Mouse (Mus musculus): ENCODE measurements at regions not wholly inside any gene's neighbourhood (a gene's known extent, or its start where the extent isn't known, plus 50 kb on each side); places are given as distances from the start of the nearest gene placed in this dataset.

- peak; percentile 77 for DNase-seq (ENCODE audit: low read depth, low spot score)
- Histone ChIP-seq H3K27me3 (ENCODE audit: control insufficient read depth, insufficient read depth, low read length, poor library complexity, severe bottlenecking) (no peaks in the 10 kb centered on the region), H3K36me3 (ENCODE audit: control insufficient read depth, insufficient read depth, low read length, poor library complexity, severe bottlenecking) (no peaks in the 10 kb centered on the region)
Observed at GRCm38 (mm10) chr2:103848923-103849700, 51.7 kb upstream of the Caprin1 start.

DNA sequence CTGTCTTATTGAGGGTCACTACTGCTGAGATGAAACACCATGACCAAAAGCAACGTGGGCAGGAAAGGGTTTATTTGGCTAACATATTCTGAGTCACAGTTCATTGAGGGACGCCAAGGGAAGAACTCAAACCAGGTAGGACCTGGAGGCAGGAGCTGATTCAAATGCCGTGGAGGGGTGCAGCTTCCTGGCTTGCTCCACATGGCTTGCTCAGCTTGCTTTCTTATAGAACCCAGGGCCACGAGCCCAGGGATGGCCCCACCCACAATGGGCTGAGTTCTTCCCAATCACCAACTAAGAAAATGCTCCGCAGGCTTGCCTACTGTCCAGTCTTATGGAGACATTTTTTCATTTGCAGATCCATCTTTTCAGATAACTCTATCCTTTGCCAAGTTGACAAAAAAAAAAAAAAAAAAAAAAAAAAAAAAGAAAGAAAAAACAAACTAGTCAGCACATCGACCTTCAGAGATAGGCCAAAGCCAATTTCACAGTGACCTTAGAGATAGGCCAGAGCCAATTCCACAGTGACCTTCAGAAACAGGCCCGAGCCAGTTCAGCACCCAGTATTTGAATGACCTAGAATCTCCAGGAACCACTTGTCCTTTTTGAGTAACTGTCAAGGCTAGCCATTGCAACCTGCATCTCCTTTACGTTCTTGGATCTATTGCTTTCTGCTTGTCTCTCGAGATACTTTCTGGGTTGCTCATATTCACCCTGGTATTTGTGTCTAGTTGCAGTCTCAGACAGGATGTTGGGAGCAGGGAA lies 52.5 kb upstream of the Caprin1 start:
- Histone ChIP-seq H3K36me3 (ENCODE audit: control insufficient read depth, insufficient read depth, low read length, poor library complexity, severe bottlenecking) (no peaks in the 10 kb centered on the region), H3K27me3 (ENCODE audit: control insufficient read depth, insufficient read depth, low read length, poor library complexity, severe bottlenecking) (no peaks in the 10 kb centered on the region)
- no peak for DNase-seq (ENCODE audit: low read depth, low spot score)

DNA sequence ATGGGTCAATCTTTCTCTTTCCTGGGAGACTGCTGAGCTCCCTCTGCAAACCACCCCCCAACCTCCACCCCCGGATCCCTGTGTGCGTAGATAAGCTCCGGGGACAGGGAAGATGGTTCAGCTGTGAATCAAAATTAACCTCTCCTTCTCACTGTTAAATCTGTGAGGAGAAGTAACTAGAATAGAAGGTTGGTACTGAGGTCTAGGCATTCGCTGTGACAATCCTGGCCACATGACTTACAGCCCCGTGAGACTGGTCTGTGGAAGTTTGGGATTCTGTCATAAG lies 53.0 kb upstream of the Caprin1 start:
- H3K27me3 ChIP-seq (ENCODE audit: control insufficient read depth, insufficient read depth, low read length, poor library complexity, severe bottlenecking), result no peaks in the 10 kb centered on the region
- no peak for DNase-seq (ENCODE audit: low read depth, low spot score)
- H3K36me3 ChIP-seq (ENCODE audit: control insufficient read depth, insufficient read depth, low read length, poor library complexity, severe bottlenecking), result no peaks in the 10 kb centered on the region

GRCm38 (mm10) chr2:103851171-103851570 lies 53.7 kb upstream of the Caprin1 start:
- Histone ChIP-seq H3K27me3 (ENCODE audit: control insufficient read depth, insufficient read depth, low read length, poor library complexity, severe bottlenecking) (no peaks in the 10 kb centered on the region), H3K36me3 (ENCODE audit: control insufficient read depth, insufficient read depth, low read length, poor library complexity, severe bottlenecking) (no peaks in the 10 kb centered on the region)
- no peak for DNase-seq (ENCODE audit: low read depth, low spot score)

GRCm38 (mm10) chr2:103861226-103861625 lies 63.8 kb upstream of the Caprin1 start:
- DNase-seq (ENCODE audit: low read depth, low spot score), result no peak
- no peaks in the 10 kb centered on the region for H3K36me3 ChIP-seq (ENCODE audit: control insufficient read depth, insufficient read depth, low read length, poor library complexity, severe bottlenecking)
- no peaks in the 10 kb centered on the region for H3K27me3 ChIP-seq (ENCODE audit: control insufficient read depth, insufficient read depth, low read length, poor library complexity, severe bottlenecking)

DNA sequence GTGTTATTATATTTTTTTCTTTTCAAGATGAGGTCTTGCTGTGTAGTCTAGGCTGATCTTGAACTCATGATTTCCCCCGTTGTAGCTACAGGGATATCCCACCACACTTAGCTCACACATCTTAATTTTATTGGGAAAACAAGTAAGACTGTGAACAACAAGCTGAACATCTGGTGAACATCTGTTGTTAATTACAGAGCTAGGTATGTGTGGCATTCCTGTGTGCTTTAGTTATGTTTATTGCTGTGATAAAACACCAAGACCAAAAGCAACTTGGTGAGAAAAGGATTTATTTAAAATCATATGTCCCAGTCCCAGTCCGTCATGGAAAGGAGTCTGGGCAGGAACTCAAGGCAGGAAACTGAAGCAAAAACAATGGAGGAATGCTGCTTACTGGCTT lies 66.8 kb upstream of the Caprin1 start:
- Histone ChIP-seq H3K36me3 (ENCODE audit: control insufficient read depth, insufficient read depth, low read length, poor library complexity, severe bottlenecking) (no peaks in the 10 kb centered on the region), H3K27me3 (ENCODE audit: control insufficient read depth, insufficient read depth, low read length, poor library complexity, severe bottlenecking) (no peaks in the 10 kb centered on the region)
- no peak for DNase-seq (ENCODE audit: low read depth, low spot score)

DNA sequence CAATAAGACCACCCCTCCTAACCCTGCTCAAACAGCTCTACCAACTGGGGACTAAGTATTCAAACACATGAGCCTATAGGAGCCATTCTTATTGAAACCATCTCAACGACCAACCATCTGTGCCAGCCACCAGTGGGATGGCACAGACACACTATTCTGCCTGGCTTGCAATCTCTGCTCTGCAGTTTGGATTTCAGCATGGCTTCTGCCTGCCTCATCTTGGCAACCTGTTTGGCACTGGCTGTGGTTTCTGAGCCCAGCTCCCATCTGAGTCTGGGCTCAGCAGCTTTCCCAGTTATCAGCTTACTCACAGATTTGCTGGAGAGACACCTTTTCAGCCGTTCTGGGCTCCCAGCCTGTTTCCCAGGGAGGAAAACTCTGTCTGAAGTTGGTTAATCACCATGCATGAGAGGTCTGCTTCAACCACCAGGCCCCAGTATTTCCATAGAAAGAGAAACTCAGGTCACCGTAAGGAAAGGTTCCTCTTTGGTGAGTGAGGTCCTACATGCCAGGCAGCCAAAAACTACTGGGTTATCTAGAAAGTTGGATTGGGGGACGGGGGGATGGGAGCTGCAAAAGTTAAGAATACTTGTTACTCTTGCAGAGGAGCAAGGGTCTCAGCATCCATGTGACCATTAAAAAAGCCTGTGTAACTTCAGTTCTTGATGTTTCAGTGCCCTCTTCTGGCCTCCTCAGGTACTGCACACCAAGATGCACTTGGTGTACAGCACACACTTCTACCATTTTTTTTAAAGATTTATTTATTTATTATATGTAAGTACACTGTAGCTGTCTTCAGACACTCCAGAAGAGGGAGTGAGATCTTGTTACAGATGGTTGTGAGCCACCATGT lies 68.1 kb upstream of the Caprin1 start:
- Histone ChIP-seq H3K36me3 (ENCODE audit: control insufficient read depth, insufficient read depth, low read length, poor library complexity, severe bottlenecking) (no peaks in the 10 kb centered on the region), H3K27me3 (ENCODE audit: control insufficient read depth, insufficient read depth, low read length, poor library complexity, severe bottlenecking) (no peaks in the 10 kb centered on the region)
- peak; percentile 84 for DNase-seq (ENCODE audit: low read depth, low spot score)

DNA sequence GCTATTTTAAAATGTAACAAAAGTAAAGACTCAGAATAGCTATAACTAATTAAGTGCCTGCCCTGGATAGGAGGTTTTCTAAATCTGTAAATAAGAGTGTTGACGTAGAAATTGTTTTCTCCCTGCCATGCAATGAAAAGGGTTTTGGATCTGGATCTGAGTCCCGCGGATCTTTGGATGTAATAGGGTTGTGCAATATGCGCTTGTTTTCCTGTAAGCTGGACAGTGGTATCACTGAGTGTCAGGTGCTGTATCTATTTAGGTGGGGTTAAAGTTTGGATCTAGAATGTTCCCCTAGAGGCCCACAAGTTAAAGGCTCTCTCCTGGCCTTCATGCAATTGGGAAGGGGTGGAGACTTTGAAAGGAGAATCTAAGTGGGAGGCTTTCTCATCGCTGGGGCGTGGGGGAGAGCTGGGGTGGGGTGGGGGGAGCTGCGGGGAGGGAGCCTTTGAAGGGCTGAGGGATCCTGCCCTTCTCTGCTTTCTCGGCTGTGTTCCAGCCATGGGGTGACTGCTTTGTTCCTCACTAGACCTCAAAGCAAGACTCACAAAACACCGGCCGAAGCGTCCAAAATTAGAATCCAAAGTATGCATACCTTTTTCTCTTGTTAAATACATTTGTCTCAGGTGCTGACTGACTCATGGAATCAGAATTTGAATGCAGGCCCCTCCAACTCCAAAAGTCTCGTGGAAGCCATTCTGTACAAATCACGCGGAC lies 70.0 kb upstream of the Caprin1 start:
- DNase-seq (ENCODE audit: low read depth, low spot score), result no peak
- Histone ChIP-seq H3K36me3 (ENCODE audit: control insufficient read depth, insufficient read depth, low read length, poor library complexity, severe bottlenecking) (no peaks in the 10 kb centered on the region), H3K27me3 (ENCODE audit: control insufficient read depth, insufficient read depth, low read length, poor library complexity, severe bottlenecking) (no peaks in the 10 kb centered on the region)

GRCm38 (mm10) chr2:103867958-103868330 lies 70.5 kb upstream of the Caprin1 start:
- no peaks in the 10 kb centered on the region for H3K27me3 ChIP-seq (ENCODE audit: control insufficient read depth, insufficient read depth, low read length, poor library complexity, severe bottlenecking)
- H3K36me3 ChIP-seq (ENCODE audit: control insufficient read depth, insufficient read depth, low read length, poor library complexity, severe bottlenecking), result no peaks in the 10 kb centered on the region
- no peak for DNase-seq (ENCODE audit: low read depth, low spot score)

DNA sequence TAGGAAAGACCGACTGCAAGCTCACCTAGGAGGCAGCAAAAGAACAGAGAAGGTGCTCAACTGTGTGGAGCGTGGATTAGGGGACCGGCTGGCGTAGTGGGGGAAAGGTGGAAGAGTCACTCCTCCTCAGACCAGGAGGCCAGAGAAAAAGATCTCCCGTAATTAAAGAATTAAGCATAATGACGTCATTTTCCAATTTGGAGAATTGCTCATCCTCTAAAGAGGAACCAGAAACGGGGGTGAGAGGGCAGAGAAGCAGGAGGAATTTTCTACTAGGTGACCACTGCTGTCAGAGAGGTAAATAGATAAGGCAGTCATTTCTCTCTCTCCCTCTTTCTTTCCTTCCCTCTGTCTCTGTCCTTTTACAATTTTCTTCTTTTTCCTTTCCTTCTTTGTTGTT lies 71.2 kb upstream of the Caprin1 start:
- no peaks in the 10 kb centered on the region for H3K36me3 ChIP-seq (ENCODE audit: control insufficient read depth, insufficient read depth, low read length, poor library complexity, severe bottlenecking)
- DNase-seq (ENCODE audit: low read depth, low spot score), result no peak
- H3K27me3 ChIP-seq (ENCODE audit: control insufficient read depth, insufficient read depth, low read length, poor library complexity, severe bottlenecking), result no peaks in the 10 kb centered on the region

DNA sequence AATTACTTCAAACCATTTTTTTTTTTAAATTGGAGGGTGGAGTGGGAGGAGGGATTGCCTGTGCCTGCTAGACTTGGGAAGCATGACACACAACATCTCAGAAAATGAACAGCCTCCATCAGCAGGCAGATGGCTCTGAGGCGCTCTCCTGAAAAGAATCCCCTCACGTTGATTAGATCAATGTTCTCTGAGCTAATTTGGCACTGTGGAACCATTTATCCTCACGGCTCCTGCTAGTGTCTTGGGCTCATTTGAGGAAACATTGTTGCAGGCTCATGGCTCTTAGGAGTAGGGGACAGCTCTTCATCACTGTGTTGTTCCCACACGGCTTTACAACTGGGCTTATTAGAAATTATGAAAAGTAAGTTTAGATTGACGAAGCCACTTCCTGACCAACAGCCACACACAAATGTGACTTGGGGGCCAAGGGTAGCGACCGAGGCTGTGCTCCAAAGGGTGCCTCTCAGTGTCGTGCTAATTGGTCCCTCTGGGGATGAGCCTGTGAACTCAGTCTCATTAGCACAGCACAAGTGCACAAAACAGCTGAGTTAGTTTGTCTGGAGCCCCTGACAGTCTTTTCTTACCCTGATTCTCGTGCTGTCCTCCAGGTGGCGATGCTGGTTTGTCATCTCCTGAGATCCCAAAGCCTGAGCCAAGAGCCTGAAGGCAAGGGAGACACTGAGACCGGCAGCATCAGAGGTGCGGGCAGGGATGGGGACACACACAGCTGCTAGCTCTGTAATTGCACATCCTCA lies 74.2 kb upstream of the Caprin1 start:
- DNase-seq (ENCODE audit: low read depth, low spot score), result peak; percentile 87
- H3K36me3 ChIP-seq (ENCODE audit: control insufficient read depth, insufficient read depth, low read length, poor library complexity, severe bottlenecking), result no peaks in the 10 kb centered on the region
- H3K27me3 ChIP-seq (ENCODE audit: control insufficient read depth, insufficient read depth, low read length, poor library complexity, severe bottlenecking), result no peaks in the 10 kb centered on the region

DNA sequence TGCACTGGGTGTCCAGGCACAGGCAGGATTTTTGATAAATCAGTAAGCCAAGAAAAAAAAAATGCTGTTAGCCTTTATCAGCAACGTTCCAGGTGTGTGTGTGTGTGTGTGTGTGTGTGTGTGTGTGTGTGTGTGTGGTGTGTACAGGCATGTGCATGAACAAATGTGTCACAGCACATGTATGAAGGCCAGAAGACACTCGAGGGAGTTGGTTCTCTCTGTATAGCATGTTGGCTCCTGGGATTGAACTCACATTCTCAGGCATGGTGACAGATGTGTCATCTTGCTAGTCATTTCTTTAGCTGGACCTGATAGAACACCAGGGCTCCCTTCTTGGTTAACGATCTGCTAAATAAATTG lies 74.8 kb upstream of the Caprin1 start:
- H3K36me3 ChIP-seq (ENCODE audit: control insufficient read depth, insufficient read depth, low read length, poor library complexity, severe bottlenecking), result no peaks in the 10 kb centered on the region
- no peak for DNase-seq (ENCODE audit: low read depth, low spot score)
- no peaks in the 10 kb centered on the region for H3K27me3 ChIP-seq (ENCODE audit: control insufficient read depth, insufficient read depth, low read length, poor library complexity, severe bottlenecking)

- H3K27me3 ChIP-seq (ENCODE audit: control insufficient read depth, insufficient read depth, low read length, poor library complexity, severe bottlenecking), result no peaks in the 10 kb centered on the region
- DNase-seq (ENCODE audit: low read depth, low spot score), result no peak
- H3K36me3 ChIP-seq (ENCODE audit: control insufficient read depth, insufficient read depth, low read length, poor library complexity, severe bottlenecking), result no peaks in the 10 kb centered on the region
Observed at GRCm38 (mm10) chr2:103873381-103873780, 75.9 kb upstream of the Caprin1 start.

DNA sequence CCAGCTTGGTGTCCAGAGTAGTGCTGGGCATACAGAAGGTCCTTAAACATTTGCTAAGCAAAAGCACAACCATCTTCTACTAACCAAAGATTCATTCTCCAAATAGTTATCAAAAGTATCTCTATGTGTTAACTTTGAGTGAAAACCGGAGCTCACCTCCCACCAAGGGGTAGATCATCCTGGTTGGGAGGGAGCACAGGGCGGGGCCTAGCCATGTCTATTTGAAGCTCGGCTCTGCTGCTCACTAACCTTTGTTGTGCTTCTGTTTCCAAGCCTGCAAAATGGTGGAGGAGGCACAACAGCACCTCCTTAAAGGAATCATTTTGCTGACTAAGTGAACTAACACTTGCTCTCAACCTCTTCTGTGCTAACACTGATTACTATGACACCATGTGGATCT lies 77.0 kb upstream of the Caprin1 start:
- Histone ChIP-seq H3K27me3 (ENCODE audit: control insufficient read depth, insufficient read depth, low read length, poor library complexity, severe bottlenecking) (no peaks in the 10 kb centered on the region), H3K36me3 (ENCODE audit: control insufficient read depth, insufficient read depth, low read length, poor library complexity, severe bottlenecking) (no peaks in the 10 kb centered on the region)
- DNase-seq (ENCODE audit: low read depth, low spot score), result no peak
